ENCODE assay signal across 8 mouse cellular contexts in genomic region chr3:84175337-84176315, GRCm38 (mm10). TPM values are rescaled to one million over a fixed set of nuclear protein-coding genes. Genes with fewer than 3 reads are reported as not detected.
DNase-seq lines count a peak whose midpoint lies in the region; ATAC-seq lines count a peak whose summit lies in the region.

No protein-coding gene starts in this region.

- no peaks in the 10 kb centered on the region for H3K9me3 ChIP-seq in hindbrain, embryonic 15.5 days

- DNase-seq in R1 (ENCODE audit: low read depth, low spot score) = peak; percentile 87
- peak; percentile 76 for DNase-seq in cerebellum, adult 8-10 months
- DNase-seq in layer of hippocampus, postnatal 14 days (ENCODE audit: low spot score in 2 of 2) = peak; percentile 72 to 84
- peak; percentile 83 to 87 for DNase-seq in right cerebral cortex, postnatal 10 days (ENCODE audit: low spot score in 2 of 2)
- DNase-seq in urinary bladder, postnatal 36 days (ENCODE audit: low spot score in 2 of 2) = peak; percentile 60 to 78

- peak; percentile 78 for ATAC-seq in frontal cortex, adult (ENCODE audit: low TSS enrichment)
- peak; percentile 66; the same call in 1 of the 2 replicates for ATAC-seq in hindbrain, embryonic 15.5 days (ENCODE audit: low FRiP score, low read depth)
- peak; percentile 98 for ATAC-seq in megakaryocyte progenitor cell, adult 5-6 weeks (replicated peaks; ENCODE audit: poor library complexity)

- H3K4me2 ChIP-seq in hindbrain, embryonic 15.5 days = no peak overlapping the region

- H3K36me3 ChIP-seq in hindbrain, embryonic 15.5 days = peaks cover 34% of the 10 kb centered on the region

- no peaks in the 10 kb centered on the region for H3K27me3 ChIP-seq in hindbrain, embryonic 15.5 days

- WGBS in hindbrain, embryonic 15.5 days = 44% methylated on average over 7 of the region's 7 CpGs

- no peak overlapping the region for H3K27ac ChIP-seq in hindbrain, embryonic 15.5 days (replicated peaks)

- H3K4me1 ChIP-seq in hindbrain, embryonic 15.5 days (replicated peaks) = 0 out of 2 replicates have a peak, but pooled peaks cover 2% of the 10 kb centered on the region

- no peak overlapping the region for H3K4me3 ChIP-seq in hindbrain, embryonic 15.5 days

- no peak overlapping the region for H3K9ac ChIP-seq in hindbrain, embryonic 15.5 days

RNA-seq across cellular contexts. Expression of gene Gm6525, which starts 1.7 kb away (rescaled TPM):
- 2.1 and 2.3 TPM in 2 replicates for polyA plus RNA-seq in hindbrain, embryonic 15.5 days (2015; fragmentation: Nextera tagmentation; extraction: Ambion mirVana)
- total RNA-seq in layer of hippocampus, postnatal 14 days (2021) = not detected
- total RNA-seq in megakaryocyte progenitor cell, adult 5-6 weeks (2015) = 0.27 TPM in 1 of 2 replicates, not detected in the other
- total RNA-seq in megakaryocyte progenitor cell, adult 5-6 weeks (2017) = 0.54 and 1.1 TPM in 2 replicates

RNA-seq across cellular contexts. Expression of gene Mnd1, which starts 20.0 kb away (rescaled TPM):
- polyA plus RNA-seq in hindbrain, embryonic 15.5 days (2015; fragmentation: Nextera tagmentation; extraction: Ambion mirVana) = 1.8 and 2.6 TPM in 2 replicates
- 1 to 10 TPM; 2.7 to 2.9 TPM for total RNA-seq in layer of hippocampus, postnatal 14 days (2021)
- total RNA-seq in megakaryocyte progenitor cell, adult 5-6 weeks (2015) = 34.4 and 37.2 TPM in 2 replicates
- total RNA-seq in megakaryocyte progenitor cell, adult 5-6 weeks (2017) = 38.1 and 43.0 TPM in 2 replicates

Comparison
In these comparisons a context has a peak if more than half of its experiments do, and no peak if none do; other contexts are left out.
1. RNA of gene Mnd1, which starts 20.0 kb away (total RNA-seq): 34.4 to 43.0 TPM in megakaryocyte progenitor cell, adult 5-6 weeks; 2.7 to 2.9 TPM in layer of hippocampus, postnatal 14 days; every median in the first group is over 4 times any median in the second.
2. Peak in every context shown above with its lines, with median percentiles within 50 percentile points of each other: DNase-seq and ATAC-seq.